In genomic region chr2:35736061-35736460, GRCm38 (mm10) we compare ENCODE assay signal across 16 mouse cellular contexts.
"Had no signal": no experiment of that assay in that cellular context is flagged by ENCODE, and none has a peak within 500 bp of the region (broad histone marks: within the 10 kb centered on the region; RNA-seq: fewer than 3 reads in every experiment).

No protein-coding gene starts in this region.

- DNase-seq: retina, postnatal 1 day; right cerebral cortex, adult 18-20 months; right cerebral cortex, postnatal 14 days; right cerebral cortex, postnatal 25 days; right cerebral cortex, postnatal 4 days; spleen, adult 18-20 months; thymus, adult 18-20 months; thymus, adult 2 months; thymus, postnatal 14 days; thymus, postnatal 25 days; thymus, postnatal 36 days; thymus, postnatal 4 days had no signal

- H3K27me3 ChIP-seq: neural tube, embryonic 13.5 days; neural tube, embryonic 15.5 days; stomach, embryonic 15.5 days had no signal

- H3K9ac ChIP-seq: neural tube, embryonic 13.5 days; neural tube, embryonic 15.5 days; stomach, embryonic 15.5 days had no signal

- H3K9me3 ChIP-seq: neural tube, embryonic 13.5 days; neural tube, embryonic 15.5 days; stomach, embryonic 15.5 days had no signal

- H3K4me2 ChIP-seq: neural tube, embryonic 13.5 days; neural tube, embryonic 15.5 days; stomach, embryonic 15.5 days had no signal

- H3K36me3 ChIP-seq: neural tube, embryonic 15.5 days; stomach, embryonic 15.5 days had no signal

- H3K4me3 ChIP-seq: neural tube, embryonic 13.5 days; neural tube, embryonic 15.5 days; stomach, embryonic 15.5 days had no signal

- H3K27ac ChIP-seq: neural tube, embryonic 13.5 days; neural tube, embryonic 15.5 days; stomach, embryonic 15.5 days; stomach, postnatal 0 days had no signal
